Mouse (Mus musculus) liver, postnatal 0 days (tissue): Measurements from ENCODE around the gene Asb10. TPM values are rescaled to one million over a fixed set of nuclear protein-coding genes. Genes with fewer than 3 reads are reported as not detected.
A peak's percentile ranks its signal among the peaks of the same experiment; 100 is the strongest.

Experiments
- ATAC-seq: fragments of 200-750 bp; cut with Nextera tagmentation; 2 replicates; pipeline ENCODE4 v1.8.0; 2017; ENCODE audit warnings: mild to moderate bottlenecking, moderate library complexity
- DNase-seq: peaks from one replicate; pipeline ENCODE4 v3.0.0-alpha.2; 2016
- H3K27ac ChIP-seq: fragments of 300-500 bp; sonication (generic); 2 replicates; pipeline ENCODE4 v1.5.1; 2014; ENCODE audit warnings: antibody characterized with exemption, moderate library complexity, mild to moderate bottlenecking, low read depth
- H3K27me3 ChIP-seq: fragments of 300-500 bp; sonication (generic); 2 replicates; pipeline ENCODE4 v1.6.1; 2014; ENCODE audit warnings: low read length, control low read depth, mixed read lengths; ENCODE audit not compliant: insufficient read depth
- H3K36me3 ChIP-seq: fragments of 300-500 bp; sonication (generic); replicated peaks from 2 replicates; pipeline ENCODE4 v1.6.1; 2014; ENCODE audit warnings: mild to moderate bottlenecking, control low read depth, low read length, moderate library complexity, mixed read lengths; ENCODE audit not compliant: insufficient read depth
- H3K4me1 ChIP-seq: fragments of 300-500 bp; sonication (generic); 2 replicates; pipeline ENCODE4 v1.6.1; 2014; ENCODE audit warnings: antibody characterized with exemption, mild to moderate bottlenecking, control low read depth; ENCODE audit not compliant: insufficient read depth
- H3K4me2 ChIP-seq: fragments of 300-500 bp; sonication (generic); 2 replicates; pipeline ENCODE4 v1.6.1; 2014; ENCODE audit warnings: low read depth, mild to moderate bottlenecking, low read length, moderate library complexity, mixed read lengths
- H3K4me3 ChIP-seq: fragments of 300-500 bp; sonication (generic); 2 replicates; pipeline ENCODE4 v1.5.1; 2014; ENCODE audit warnings: low read depth, low read length
- H3K9ac ChIP-seq: fragments of 300-500 bp; sonication (generic); replicated peaks from 2 replicates; pipeline ENCODE4 v1.6.1; 2014; ENCODE audit warnings: mild to moderate bottlenecking, moderate library complexity
- H3K9me3 ChIP-seq: fragments of 300-500 bp; sonication (generic); 2 replicates; pipeline ENCODE4 v1.6.1; 2016; ENCODE audit warnings: mild to moderate bottlenecking, control low read depth, low read length, mixed read lengths
- CTCF ChIP-seq: sonication (generic); IDR thresholded peaks from 2 replicates; pipeline ENCODE4 v1.5.1; 2016; ENCODE audit warnings: antibody characterized with exemption, low read depth
- EP300 ChIP-seq: IDR thresholded peaks from 2 replicates; pipeline ENCODE4 v1.6.1; 2016; ENCODE audit warnings: antibody characterized with exemption, low read depth, mild to moderate bottlenecking
- WGBS: fragments of 180-500 bp; shearing (Covaris S2); extraction: QIAGEN DNeasy Blood & Tissue Kit; methylation state at CpG from one replicate; pipeline ENCODE4 v1.1.7; 2014; ENCODE audit not compliant: insufficient replicate concordance; 5-methylcytosine and 5-hydroxymethylcytosine counted together
- polyA plus RNA-seq: library from polyadenylated mRNA; unstranded; fragments of >200 nt; fragmentation: Nextera tagmentation; extraction: Ambion mirVana; gene quantifications from 2 replicates; pipeline ENCODE4 v1.2.1, GENCODE M21; 2015

Gene Asb10
- polyA plus RNA-seq, 1 experiment from 2014 or later: 0.06 TPM

DNA sequence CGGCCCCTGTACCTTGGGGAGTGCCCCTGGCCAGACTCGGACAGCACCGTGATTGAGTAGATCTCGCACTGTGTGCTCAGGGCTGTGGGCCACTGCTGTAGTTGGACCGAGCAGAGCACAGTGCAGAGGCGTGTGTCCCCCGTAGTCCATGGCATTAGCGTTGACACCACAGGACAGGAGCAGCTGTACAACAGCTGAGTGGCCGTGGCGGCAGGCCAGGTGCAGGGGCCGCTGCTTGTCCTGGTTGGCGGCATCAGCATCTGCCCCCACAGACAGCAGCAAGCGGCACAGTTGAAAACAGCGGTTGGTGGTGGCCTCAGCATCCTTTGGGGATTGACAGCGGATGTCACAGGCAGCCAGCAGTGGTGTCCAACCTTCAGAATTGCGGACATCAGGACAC, 3.2 kb downstream of the Asb10 start:
- WGBS: 65% methylated on average over 16 of the region's 16 CpGs
- Histone ChIP-seq H3K27ac (no peak overlapping the region), H3K36me3 (no peaks in the 10 kb centered on the region), H3K9me3 (no peaks in the 10 kb centered on the region), H3K4me3 (no peak overlapping the region), H3K9ac (no peak overlapping the region), H3K27me3 (0 out of 2 replicates have a peak, but pooled peaks cover 5% of the 10 kb centered on the region), H3K4me1 (peaks cover 5% of the 10 kb centered on the region), H3K4me2 (no peak overlapping the region)
- no peak for DNase-seq
- ATAC-seq: no peak
- TF ChIP-seq CTCF: no peak

DNA sequence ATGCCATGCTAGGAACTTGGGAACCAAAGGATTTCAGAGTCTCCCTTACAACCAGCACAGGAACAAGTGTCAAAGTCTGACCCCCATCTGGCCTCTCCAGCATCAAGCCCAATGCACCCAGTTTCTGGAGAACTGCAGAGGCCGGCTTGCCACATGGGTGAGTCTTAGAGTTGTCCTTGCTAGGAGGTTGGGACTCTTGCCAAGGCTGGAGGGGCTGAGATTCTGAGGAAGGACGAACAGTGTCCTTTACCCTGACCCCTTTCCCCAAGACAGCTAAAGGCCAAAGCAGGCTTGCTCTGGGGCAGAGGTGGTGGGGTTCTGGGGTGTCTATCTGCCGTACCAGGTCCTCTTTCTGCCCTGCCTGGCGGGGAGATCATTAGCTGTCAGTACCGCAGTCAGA, 4.3 kb downstream of the Asb10 start:
- TF ChIP-seq CTCF: no peak
- no peak for TF ChIP-seq EP300
- peaks cover 11% of the 10 kb centered on the region for H3K27me3 ChIP-seq
- no peak overlapping the region for H3K4me3 ChIP-seq
- DNase-seq (no peak), ATAC-seq (no peak)
- H3K4me1 ChIP-seq: peaks cover 5% of the 10 kb centered on the region
- no peaks in the 10 kb centered on the region for H3K9me3 ChIP-seq
- H3K9ac ChIP-seq: no peak overlapping the region
- H3K36me3 ChIP-seq: no peaks in the 10 kb centered on the region
- WGBS: 77% methylated on average over 5 of the region's 5 CpGs
- no peak overlapping the region for H3K4me2 ChIP-seq
- H3K27ac ChIP-seq: no peak overlapping the region

DNA sequence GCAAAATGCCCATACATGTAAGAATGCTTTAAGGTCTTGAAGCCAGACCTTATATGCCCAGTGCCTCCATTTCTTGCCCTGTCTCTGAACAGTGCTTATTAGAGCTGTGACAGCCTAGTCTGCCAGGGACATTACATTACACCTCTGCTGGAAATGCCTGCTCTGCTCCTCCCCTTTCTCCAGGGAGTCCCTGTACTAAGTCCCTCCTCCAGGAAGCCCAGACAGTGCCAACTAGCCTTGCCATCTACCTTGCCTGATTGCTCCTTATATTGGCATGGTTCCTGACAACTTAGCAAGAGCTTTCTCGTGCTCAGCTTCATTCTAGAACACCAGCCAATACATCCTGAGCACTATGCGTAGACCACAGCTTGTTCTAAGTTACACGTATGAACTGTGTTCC, 5.0 kb downstream of the Asb10 start:
- H3K4me3 ChIP-seq: no peak overlapping the region
- TF ChIP-seq CTCF (no peak), EP300 (no peak)
- WGBS: 68% methylated on average over 3 of the region's 3 CpGs
- no peak overlapping the region for H3K9ac ChIP-seq
- H3K4me1 ChIP-seq: no peaks in the 10 kb centered on the region; the same call in 1 of the 2 replicates
- DNase-seq (no peak), ATAC-seq (no peak)
- no peaks in the 10 kb centered on the region for H3K36me3 ChIP-seq
- H3K4me2 ChIP-seq: no peak overlapping the region
- H3K27ac ChIP-seq: no peak overlapping the region
- H3K27me3 ChIP-seq: peaks cover 16% of the 10 kb centered on the region
- H3K9me3 ChIP-seq: no peaks in the 10 kb centered on the region

DNA sequence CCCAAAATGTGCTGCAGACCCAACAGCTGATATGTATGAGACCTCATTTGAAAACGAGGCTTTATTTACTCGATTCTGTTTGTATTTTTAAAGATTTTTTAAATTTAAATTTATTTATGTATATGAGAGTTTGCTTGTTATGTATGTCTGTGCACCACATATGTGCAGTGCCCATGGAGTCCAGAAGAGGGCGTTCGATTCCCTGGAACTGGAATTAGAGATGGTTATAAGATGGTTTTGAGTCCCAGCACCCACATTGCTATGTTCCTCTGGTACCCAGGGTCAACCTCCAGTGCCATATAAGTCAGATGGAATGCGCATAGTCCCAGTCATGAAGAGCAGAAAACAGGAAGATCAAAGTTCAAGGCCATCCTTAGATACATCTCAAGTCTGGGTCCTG, 6.5 kb downstream of the Asb10 start:
- no peak overlapping the region for H3K4me2 ChIP-seq
- H3K27ac ChIP-seq: no peak overlapping the region
- DNase-seq (no peak), ATAC-seq (no peak)
- H3K36me3 ChIP-seq: no peaks in the 10 kb centered on the region
- H3K27me3 ChIP-seq: peaks cover 26% of the 10 kb centered on the region
- no peaks in the 10 kb centered on the region for H3K4me1 ChIP-seq
- WGBS: 38% methylated on average over 5 of the region's 5 CpGs
- no peak for TF ChIP-seq EP300
- TF ChIP-seq CTCF: peak; percentile 32
- H3K9me3 ChIP-seq: no peaks in the 10 kb centered on the region
- no peak overlapping the region for H3K9ac ChIP-seq
- no peak overlapping the region for H3K4me3 ChIP-seq

DNA sequence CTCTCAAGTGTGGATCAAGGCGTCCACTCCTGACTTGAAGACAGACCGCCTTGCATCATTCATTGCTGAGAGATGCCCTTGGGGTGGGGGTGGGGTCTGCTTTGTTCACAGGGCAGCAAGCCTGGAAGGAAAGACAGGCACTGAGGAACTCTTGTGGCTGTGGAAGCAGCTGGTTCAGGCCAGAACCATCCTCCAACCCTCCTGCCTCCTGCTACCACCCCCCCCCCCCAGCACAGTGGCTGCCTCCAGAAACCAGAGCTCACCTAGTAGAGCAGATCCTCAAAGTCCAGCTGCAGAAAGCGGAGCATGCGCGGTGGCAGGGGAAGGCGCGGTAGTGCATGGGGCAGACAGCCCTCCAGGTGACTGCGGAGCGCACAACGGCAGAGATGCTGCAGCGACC, 7.4 kb downstream of the Asb10 start:
- Histone ChIP-seq H3K36me3 (no peaks in the 10 kb centered on the region), H3K27me3 (peaks cover 35% of the 10 kb centered on the region), H3K4me2 (no peak overlapping the region), H3K4me3 (no peak overlapping the region), H3K27ac (no peak overlapping the region), H3K9me3 (no peaks in the 10 kb centered on the region), H3K9ac (no peak overlapping the region), H3K4me1 (no peaks in the 10 kb centered on the region)
- 43% methylated on average over 11 of the region's 11 CpGs for WGBS
- DNase-seq (no peak), ATAC-seq (no peak)
- TF ChIP-seq EP300 (no peak), CTCF (no peak)

DNA sequence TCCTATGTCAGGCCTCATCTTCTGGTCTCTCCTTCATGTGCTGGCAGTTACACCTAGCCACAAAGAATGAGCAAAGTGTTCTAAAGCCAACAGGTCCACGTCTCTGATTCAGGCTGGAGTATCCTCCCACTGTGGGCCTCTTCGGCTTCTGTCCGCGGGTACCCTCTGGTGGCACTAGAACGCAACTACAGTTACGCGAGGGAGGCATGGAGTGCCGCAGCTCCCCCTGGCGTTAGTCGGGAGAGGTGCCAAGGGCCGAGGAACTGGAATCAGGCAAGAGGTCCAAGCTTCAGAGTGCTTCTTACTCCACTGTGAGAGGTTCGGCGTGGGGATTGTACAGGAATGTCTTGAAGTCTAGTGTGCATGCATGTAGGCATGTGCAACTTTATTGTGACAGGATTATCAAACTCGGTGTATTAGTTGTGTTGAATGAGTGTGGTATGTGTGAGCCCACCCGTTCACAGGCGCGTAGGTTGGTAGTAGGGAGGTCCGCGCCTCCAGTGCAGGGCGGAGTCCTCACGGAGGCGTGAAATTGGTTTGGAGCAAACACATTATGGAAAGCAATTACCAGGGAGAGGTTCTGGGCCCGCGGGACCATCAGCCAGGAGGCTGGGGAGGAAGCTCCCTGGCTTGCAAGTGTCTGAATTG, 10.6 kb downstream of the Asb10 start:
- 18% methylated on average over 24 of the region's 24 CpGs for whole genome bisulfite sequencing
- no peak overlapping the region for H3K9ac ChIP-seq
- H3K27ac ChIP-seq: no peak overlapping the region
- ATAC-seq (peak; percentile 86), DNase-seq (peak; percentile 91)
- H3K27me3 ChIP-seq: peaks cover 65% of the 10 kb centered on the region
- H3K4me1 ChIP-seq: peaks cover 10% of the 10 kb centered on the region
- TF ChIP-seq EP300: no peak
- peak; percentile 100 for TF ChIP-seq CTCF
- no peak overlapping the region for H3K4me3 ChIP-seq
- no peaks in the 10 kb centered on the region for H3K36me3 ChIP-seq
- no peak overlapping the region for H3K4me2 ChIP-seq
- no peaks in the 10 kb centered on the region for H3K9me3 ChIP-seq

DNA sequence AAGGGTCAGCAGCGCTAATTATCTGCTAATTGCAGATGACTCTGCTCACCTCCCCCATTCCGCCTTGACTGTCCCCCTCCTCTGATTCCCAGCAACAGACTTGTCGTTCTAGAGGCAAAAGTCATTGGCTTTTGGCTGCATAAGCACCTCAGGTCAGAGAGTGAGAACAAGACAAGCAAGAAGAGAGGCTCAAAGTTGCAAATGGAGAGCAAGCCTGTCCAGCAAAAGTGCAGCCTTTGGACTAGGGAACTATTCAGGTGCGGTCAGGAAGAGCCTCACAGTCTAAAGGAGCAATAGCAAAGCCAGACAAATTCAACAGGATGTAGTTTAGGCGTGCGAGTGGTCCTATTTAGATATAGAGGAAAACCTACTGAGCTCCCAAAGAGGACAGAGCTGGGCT, 13.0 kb downstream of the Asb10 start:
- peaks cover 10% of the 10 kb centered on the region for H3K4me1 ChIP-seq
- ATAC-seq: no peak
- DNase-seq: no peak
- TF ChIP-seq CTCF (no peak), EP300 (no peak)
- H3K36me3 ChIP-seq: no peaks in the 10 kb centered on the region
- H3K9ac ChIP-seq: no peak overlapping the region
- H3K27me3 ChIP-seq: peaks cover 86% of the 10 kb centered on the region
- WGBS: 15% methylated on average over 6 of the region's 6 CpGs
- no peak overlapping the region for H3K4me2 ChIP-seq
- H3K27ac ChIP-seq: no peak overlapping the region
- H3K9me3 ChIP-seq: no peaks in the 10 kb centered on the region
- H3K4me3 ChIP-seq: no peak overlapping the region
